Mouse (Mus musculus) layer of hippocampus, postnatal 36 days (tissue): ENCODE measurements around the gene Pmm1. TPM values are rescaled to one million over a fixed set of nuclear protein-coding genes. Genes with fewer than 3 reads are reported as not detected.
"Not testable (repeated sequence)": the region's sequence is repeated elsewhere in the genome, so short reads cannot be mapped to it uniquely, and the experiment has no call there.

ENCODE experiments used
- DNase-seq, 2 experiments: peaks; one replicate each; pipeline ENCODE4 v3.0.0; 2022
- total RNA-seq, 2 experiments: library from RNA; stranded (reverse); gene quantifications; 2 replicates each; pipeline ENCODE4 v1.2.3; 2021

The Pmm1 gene
- 100 to 1,000 TPM; 209 to 220 TPM for total RNA-seq

DNA sequence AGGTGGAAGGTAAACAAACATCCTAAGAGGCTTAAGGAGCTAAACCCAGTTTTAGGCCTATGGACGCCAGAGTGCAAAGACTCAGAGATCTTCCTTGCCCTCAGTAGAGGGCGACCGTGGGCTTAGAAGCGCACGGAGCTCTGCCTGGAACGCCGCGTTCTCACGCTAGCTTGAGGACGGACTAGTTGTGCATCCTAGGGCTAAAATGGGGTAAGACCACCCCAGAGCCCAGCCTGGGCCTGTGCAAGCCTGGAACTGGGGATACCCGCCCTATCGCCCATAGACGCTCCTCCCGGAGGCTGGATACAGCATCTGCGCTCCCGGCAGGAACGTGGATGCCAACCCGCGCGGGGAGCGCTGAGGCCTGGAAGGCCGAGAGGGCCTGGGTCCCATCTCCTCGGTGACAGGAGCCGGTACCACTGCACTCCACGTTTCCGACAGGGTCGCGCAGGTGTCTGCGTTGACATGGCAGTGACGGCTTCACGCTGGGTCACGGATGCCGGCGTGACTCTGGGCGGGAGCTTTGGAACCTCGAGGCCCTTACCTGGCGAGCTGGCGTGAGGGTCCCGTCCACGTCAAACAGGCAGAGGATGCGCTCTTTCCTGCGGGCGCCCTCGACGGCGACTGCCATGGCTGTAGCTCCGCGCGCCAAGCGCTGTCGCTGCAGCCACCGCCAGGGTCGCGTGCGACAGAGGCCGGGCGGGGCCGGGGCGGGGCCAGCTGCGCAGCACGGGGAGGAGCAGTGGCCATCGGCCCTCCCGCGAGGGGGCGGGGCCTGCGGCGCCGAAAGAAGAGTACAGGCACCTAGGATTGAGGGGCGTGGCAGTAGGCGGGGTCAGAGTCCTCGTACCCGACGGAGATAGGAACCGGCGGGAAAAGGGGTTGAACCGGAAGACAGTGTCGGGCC, at the start of gene Pmm1:
Gene Pmm1, minus strand, starts transcription at position 760 of the 907 bp plus-strand sequence.
- peak; percentile 96 for DNase-seq

DNA sequence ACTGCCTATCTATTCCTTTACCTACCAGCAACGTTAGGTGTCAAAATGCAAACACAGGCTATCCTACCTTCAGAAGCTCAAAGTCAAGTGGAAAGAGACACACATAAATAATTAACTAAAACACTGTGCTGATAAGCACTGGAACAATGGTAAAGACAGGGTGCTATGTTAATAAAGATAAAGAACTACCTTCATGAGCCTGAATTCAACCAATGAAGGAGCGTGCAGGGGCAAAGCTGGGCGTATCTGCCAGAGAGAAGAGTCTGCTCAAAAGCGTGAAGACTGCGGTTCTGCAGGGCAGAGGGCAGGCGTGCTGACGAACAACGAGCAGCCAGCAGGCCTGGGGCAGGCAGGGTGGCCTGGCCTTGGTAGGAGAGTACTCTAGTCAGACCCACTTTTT, 43.5 kb upstream of the Pmm1 start:
- no peak for DNase-seq

DNA sequence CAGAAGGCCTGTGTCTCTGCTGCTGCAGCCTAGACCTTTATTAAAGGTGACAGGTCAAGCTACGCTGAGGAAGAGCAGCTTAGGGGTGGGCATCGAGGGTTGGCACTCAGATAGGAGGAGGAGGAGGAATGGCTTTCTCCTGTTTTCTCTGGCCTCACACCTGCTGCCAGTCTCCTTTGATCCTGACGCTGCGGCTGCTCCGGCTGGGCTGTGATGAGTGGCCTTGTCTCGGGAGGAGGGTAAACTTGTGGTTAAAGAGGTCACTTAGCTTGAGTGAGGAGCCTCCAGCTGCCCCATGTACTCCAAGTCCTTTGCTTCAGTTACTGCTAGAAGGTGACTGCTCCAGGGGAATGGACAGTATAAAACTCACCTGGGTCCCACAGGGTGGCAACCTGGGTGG, 33.3 kb upstream of the Pmm1 start:
- no peak for DNase-seq

GRCm38 (mm10) chr15:81990549-81990948, 29.8 kb upstream of the Pmm1 start:
- no peak for DNase-seq

DNA sequence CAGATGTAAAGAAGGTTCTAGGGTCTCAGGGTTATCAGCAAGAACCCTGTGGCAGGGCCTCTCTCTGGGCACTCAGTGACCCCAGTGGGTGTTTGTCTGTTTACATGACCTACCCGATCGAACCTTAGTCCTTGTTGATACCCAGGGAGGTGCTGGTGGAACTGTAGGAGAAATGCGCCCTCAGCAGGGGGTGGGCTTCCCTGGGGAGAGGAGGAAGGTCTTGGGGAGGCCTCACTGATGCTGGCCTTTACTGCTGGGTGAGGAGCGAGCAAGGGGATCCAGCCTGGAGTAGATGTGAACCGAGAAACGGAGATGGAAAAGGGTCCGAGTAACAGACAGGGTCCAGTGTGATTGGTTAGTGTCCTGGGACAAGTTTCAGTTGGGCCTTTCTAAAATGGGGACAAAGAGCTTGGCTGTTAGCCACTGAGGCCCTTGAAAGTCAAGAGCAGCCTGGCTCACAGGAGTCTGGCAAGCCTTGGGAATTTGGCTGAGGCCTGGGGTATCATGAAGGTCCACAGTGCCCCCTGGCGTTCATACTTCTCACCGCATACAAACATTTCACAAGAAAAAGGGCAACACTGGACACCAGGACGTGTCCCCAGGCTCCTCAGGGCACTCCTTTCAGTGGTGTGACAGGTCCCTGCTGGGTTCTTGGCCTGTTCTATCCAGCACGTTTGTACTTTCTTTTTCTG, 28.8 kb upstream of the Pmm1 start:
- peak; percentile 80 to 85 for DNase-seq

- no peak for DNase-seq
Measured at GRCm38 (mm10) chr15:81987646-81988045, 26.9 kb upstream of the Pmm1 start, which contains the start of gene Xrcc6. Gene Xrcc6 (plus strand): TSS chr15:81987835.

- no peak for DNase-seq
Measured at GRCm38 (mm10) chr15:81985267-81986161, 24.8 kb upstream of the Pmm1 start.

- no peak for DNase-seq
Measured at GRCm38 (mm10) chr15:81982173-81982572, 21.4 kb upstream of the Pmm1 start.

GRCm38 (mm10) chr15:81980321-81980720, 19.6 kb upstream of the Pmm1 start, which contains the start of gene 1700029P11Rik:
Gene 1700029P11Rik (plus strand): TSS chr15:81980540.
- no peak for DNase-seq

GRCm38 (mm10) chr15:81975156-81975555, 14.4 kb upstream of the Pmm1 start:
- not testable (repeated sequence) for DNase-seq

GRCm38 (mm10) chr15:81970498-81970897, 9.8 kb upstream of the Pmm1 start:
- DNase-seq, result not testable (repeated sequence)

DNA sequence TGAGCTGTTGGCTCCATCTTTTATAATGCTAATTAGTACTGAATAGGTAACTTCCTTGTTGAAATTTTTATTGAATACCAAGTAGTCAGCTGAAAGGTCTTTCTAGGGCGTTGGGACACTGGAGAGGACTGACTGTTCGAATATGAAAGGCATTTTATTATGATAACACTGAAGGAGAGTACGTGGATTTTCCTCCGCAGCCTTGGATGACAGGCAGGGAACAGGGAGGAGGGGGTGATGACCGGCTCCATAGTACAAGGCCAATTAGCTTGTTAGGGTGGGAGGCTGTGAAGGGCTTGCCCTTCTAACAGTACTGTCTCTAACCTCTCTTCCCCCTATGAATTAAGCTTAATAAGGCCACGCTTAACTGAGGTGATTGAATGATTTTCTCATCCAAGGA, 8.9 kb upstream of the Pmm1 start:
- not testable (repeated sequence) for DNase-seq

GRCm38 (mm10) chr15:81969173-81969572, 8.4 kb upstream of the Pmm1 start:
- DNase-seq, result no peak

DNA sequence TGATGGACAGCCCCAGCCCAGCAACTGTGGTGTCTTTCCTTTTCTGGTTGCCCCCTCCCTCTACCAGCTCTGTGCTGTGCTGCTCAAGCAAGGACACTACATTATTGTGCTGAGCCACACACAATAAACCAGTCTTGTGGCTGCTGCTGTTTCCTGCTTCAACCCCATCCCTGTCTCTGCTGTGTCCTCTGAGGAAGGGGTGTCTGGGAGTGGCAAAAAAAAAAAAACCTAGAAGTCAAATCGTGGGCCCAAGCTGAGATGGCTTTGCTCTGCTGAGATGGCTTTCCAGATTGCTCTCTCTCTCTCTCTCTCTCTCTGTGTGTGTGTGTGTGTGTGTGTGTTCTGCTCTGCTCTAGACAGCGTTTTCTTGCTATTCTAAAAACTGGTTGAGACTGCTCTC, 7.7 kb upstream of the Pmm1 start:
- DNase-seq, result no peak

DNA sequence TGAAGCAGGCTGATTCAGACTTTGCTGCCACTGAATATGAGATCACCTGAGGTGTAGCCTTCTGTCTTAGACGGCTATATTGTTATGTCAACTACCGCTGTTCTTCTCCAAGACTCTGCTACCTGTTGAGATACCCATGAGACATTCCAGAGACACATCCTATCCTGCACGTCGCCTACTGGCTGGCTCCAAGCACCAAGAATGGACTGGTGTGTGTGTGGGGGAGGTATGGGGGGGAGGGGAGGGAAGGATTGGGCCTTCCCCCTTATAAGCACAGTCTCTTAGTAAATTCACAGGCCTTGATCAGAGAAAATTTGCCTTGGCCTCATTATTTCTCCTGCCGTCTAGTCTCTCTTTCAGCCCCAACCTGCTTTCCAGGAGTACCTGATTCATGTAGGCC, 7.1 kb upstream of the Pmm1 start:
- DNase-seq, result no peak

DNA sequence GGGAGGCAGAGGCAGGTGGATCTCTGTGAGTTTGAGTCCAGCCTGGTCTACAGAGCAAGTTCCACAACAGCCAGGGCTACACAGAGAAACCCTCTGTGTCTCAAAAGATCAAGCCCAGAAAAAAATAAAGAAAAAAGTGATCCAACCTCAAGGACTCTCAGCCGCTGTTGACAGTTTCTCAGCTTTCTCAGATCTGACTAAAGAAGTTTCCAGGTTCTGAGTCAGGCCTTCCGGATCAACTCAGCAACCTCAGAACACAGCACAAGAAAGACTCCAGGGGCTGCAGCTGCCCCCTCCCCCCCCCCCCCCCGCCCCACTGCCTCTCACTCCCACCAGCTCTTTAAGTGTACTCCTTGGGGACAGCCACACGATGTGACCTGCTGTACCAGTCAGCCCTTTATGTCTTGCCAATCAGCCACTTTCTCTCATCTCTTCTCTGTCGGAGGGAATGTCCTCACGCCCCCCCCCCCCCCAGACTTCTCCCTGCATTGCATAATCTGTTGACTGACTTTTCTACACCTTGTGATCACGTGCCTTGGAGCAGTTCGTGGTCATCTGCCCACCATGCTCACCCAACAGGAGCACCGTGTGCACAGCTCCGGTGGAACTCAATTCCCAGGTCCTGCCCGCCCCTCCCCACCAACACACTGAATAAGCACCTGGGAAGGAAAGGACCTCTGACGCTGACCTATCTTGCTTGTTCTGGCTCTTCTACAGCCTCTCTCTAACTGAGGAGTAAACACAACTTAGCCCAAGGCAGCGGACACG, 5.5 kb upstream of the Pmm1 start:
- DNase-seq, result no peak

DNA sequence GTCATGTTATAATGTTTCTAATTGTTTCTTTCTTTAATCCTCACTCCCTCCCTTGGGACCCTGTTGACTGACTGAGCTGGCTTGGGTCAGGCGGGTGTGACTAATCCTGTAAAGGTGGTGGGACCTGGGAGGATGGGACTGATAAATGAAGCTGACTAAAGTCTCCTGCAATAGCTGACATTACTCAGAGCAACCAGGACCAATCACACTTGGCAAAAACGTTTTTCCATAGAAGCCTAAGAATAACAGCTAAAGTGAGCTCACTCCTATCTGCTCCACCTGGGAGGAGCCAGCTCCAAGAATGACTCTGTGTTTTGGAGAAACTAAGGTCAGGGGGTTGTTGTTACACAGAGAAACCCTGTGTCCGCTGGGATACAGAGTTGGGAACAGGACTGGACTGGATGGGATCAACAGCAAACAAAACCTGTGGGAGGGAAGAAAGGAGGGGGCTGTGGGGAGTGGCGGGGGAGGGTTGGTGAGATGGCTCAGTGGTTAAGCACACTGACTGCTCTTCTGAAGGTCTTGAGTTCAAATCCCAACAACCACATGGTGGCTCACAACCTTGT, 4.3 kb upstream of the Pmm1 start:
- DNase-seq, result no peak

DNA sequence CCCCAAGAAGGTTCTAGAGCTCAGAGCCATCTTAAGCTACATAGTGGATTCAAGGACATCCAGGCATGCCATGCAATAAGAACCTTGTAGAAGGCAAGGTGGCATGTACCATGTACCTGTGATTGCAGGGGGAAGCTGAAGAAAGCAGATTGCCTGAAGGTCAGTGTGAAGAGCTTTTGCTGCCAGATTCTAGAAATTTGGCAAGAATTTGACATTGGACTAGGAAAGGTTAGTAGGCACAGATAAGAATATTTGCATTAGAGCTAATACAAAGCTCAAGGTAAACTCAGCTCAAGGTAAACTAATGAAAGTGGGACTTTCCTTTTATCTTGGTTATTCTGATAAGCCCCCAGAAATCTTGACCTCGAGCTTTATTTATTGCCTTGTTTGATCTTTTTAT, 3.5 kb upstream of the Pmm1 start:
- DNase-seq, result no peak

- no peak for DNase-seq
Measured at GRCm38 (mm10) chr15:81961078-81961451, 335 bp upstream of the Pmm1 start.

GRCm38 (mm10) chr15:81958906-81959305, 1.8 kb downstream of the Pmm1 start:
- DNase-seq, result no peak

DNA sequence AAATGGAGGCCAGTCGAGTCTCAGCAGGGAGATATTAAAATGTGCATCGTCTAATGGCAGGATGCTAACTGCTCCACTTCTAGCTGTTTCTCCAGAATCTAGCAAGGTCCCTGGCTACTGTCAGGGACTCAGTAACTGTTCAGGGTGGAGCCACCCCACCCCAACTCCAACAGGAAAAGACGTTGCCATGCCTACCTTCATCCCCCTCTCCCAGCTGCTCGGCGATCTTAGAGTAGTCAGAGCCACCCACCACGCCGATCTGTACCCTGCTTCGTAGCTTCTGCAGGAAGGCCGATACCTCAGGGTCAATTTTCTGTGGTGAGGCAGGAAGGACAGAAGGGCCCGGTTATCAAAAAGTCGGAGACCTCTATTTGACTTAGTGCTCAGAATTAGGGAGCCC, 3.1 kb downstream of the Pmm1 start:
- no peak for DNase-seq
